ENCODE assay signal across 24 mouse cellular contexts in the genomic region with DNA sequence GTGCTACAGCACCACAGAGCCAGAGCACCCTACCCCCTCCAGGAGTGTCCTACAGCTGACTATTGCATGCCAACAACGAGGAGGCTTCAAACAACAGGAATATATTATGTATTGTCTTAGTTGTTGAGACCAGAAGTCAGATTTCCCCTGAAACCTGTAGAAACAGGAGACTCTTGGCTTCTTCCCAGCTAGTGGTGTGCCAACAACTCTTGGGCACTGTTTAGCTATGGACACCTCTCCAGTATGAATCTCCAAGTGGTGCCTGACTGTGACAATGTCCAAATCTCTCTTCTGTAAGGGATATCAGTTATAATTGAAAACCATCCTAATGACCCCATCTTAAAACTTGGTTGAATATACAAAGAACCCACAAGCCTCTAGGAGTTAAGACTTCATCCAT.
"Had no signal": no experiment of that assay in that cellular context is flagged by ENCODE, and none has a peak within 500 bp of the region (broad histone marks: within the 10 kb centered on the region; RNA-seq: fewer than 3 reads in every experiment).

No protein-coding gene starts in this region.

- H3K4me3 ChIP-seq: heart, embryonic 12.5 days; hindbrain, embryonic 13.5 days; hindbrain, embryonic 15.5 days; kidney, embryonic 15.5 days; limb, embryonic 13.5 days; limb, embryonic 15.5 days had no signal

- H3K9me3 ChIP-seq: heart, embryonic 12.5 days; hindbrain, embryonic 13.5 days; hindbrain, embryonic 15.5 days; kidney, embryonic 15.5 days; limb, embryonic 13.5 days; limb, embryonic 15.5 days had no signal

- H3K4me2 ChIP-seq: heart, embryonic 12.5 days; hindbrain, embryonic 13.5 days; hindbrain, embryonic 15.5 days; kidney, embryonic 15.5 days; limb, embryonic 13.5 days; limb, embryonic 15.5 days; liver, embryonic 11.5 days had no signal

- H3K27ac ChIP-seq: hindbrain, embryonic 13.5 days; hindbrain, embryonic 15.5 days; hindbrain, postnatal 0 days; kidney, embryonic 15.5 days; kidney, postnatal 0 days; limb, embryonic 13.5 days; limb, embryonic 15.5 days; liver, embryonic 14.5 days had no signal

- H3K9ac ChIP-seq: heart, embryonic 12.5 days; hindbrain, embryonic 13.5 days; hindbrain, embryonic 15.5 days; kidney, embryonic 15.5 days; limb, embryonic 13.5 days; limb, embryonic 15.5 days; liver, embryonic 14.5 days had no signal

- H3K4me1 ChIP-seq: hindbrain, embryonic 13.5 days; hindbrain, embryonic 15.5 days had no signal

- DNase-seq: gastrocnemius, postnatal 14 days; gastrocnemius, postnatal 36 days; heart, adult 18-20 months; heart, postnatal 10 days; heart, postnatal 36 days; kidney, adult 11 months; kidney, adult 2 months; kidney, adult 9 months; kidney, postnatal 14 days; kidney, postnatal 36 days; layer of hippocampus, adult 9-11 months; layer of hippocampus, postnatal 36 days; left cerebral cortex, postnatal 4 days had no signal

- ATAC-seq: hindbrain, postnatal 0 days; intestine, embryonic 16.5 days had no signal

- H3K36me3 ChIP-seq: heart, embryonic 12.5 days; hindbrain, embryonic 13.5 days; hindbrain, embryonic 15.5 days; kidney, embryonic 15.5 days; limb, embryonic 15.5 days had no signal

- H3K27me3 ChIP-seq: heart, embryonic 12.5 days; hindbrain, embryonic 13.5 days; hindbrain, embryonic 15.5 days; kidney, embryonic 15.5 days; limb, embryonic 13.5 days; limb, embryonic 15.5 days had no signal
